Comparison of ENCODE assay signal across 8 mouse cellular contexts in the genomic region with DNA sequence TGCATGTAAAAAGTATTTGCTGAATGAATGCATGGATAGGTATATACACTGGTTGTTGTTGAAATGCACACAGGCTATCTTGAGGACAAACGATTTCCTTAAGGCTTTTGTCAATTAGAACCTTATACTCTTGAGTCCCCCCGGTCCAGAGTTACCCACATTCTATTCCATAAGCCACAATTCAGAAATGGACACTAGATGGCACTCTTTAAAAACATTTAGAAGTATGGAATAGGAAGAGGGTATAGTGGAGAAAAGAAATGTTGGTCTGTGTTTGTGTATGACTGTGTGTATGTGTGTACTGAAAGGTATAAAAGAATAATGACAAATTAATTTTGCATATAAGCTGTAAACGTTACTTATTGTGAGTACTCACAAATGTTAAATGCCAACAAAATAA. TPM values are rescaled to one million over a fixed set of nuclear protein-coding genes. Genes with fewer than 3 reads are reported as not detected.
DNase-seq lines count a peak whose midpoint lies in the region; ATAC-seq and TF ChIP-seq lines count a peak whose summit lies in the region.

No protein-coding gene starts in this region.

- 62% methylated on average over 3 of the region's 3 CpGs for WGBS in midbrain, postnatal 0 days

- H3K36me3 ChIP-seq in midbrain, postnatal 0 days (ENCODE audit: insufficient read depth, low read length), result peaks cover 17% of the 10 kb centered on the region

- H3K4me3 ChIP-seq in midbrain, postnatal 0 days (ENCODE audit: low read depth, low read length), result no peak overlapping the region

- H3K4me1 ChIP-seq in midbrain, postnatal 0 days (ENCODE audit: insufficient read depth, low read length), result peaks cover 4% of the 10 kb centered on the region; the same call in 1 of the 2 replicates

- no peaks in the 10 kb centered on the region for H3K27me3 ChIP-seq in midbrain, postnatal 0 days (ENCODE audit: insufficient read depth, low read length)

- peak; percentile 77 for TF ChIP-seq CTCF in midbrain, postnatal 0 days (IDR thresholded peaks at IDR 0.05)

- H3K9me3 ChIP-seq in midbrain, postnatal 0 days (ENCODE audit: low read length), result no peaks in the 10 kb centered on the region

- no peak overlapping the region for H3K9ac ChIP-seq in midbrain, postnatal 0 days (replicated peaks; ENCODE audit: low read length, poor library complexity, severe bottlenecking)

- ATAC-seq in cerebellum, adult (ENCODE audit: insufficient number of reproducible peaks, low FRiP score, low TSS enrichment), result peak; percentile 70
- peak; percentile 69 for ATAC-seq in midbrain, postnatal 0 days (ENCODE audit: low FRiP score)

- H3K4me2 ChIP-seq in midbrain, postnatal 0 days (ENCODE audit: low read depth, low read length, poor library complexity, severe bottlenecking), result no peak overlapping the region

- no peak for DNase-seq in cerebellum, adult 11 months
- peak; percentile 62 for DNase-seq in thymus, postnatal 0 days (ENCODE audit: low spot score)
- no peak for DNase-seq in thymus, postnatal 4 days
- peak; percentile 79 for DNase-seq in induced T-regulatory cell, adult 2 months (ENCODE audit: low read depth)
- DNase-seq in midbrain, postnatal 0 days (ENCODE audit: low spot score), result peak; percentile 74
- DNase-seq in urinary bladder, postnatal 4 days (ENCODE audit: low spot score in 2 of 2), result no peak
- no peak for DNase-seq in cerebellum, adult 8-10 months

- H3K27ac ChIP-seq in midbrain, postnatal 0 days (ENCODE audit: low read depth, low read length), result no peak overlapping the region

RNA-seq across cellular contexts. Expression of gene Ints12, which starts 5.8 kb away (rescaled TPM):
- polyA plus RNA-seq in thymus, postnatal 0 days (2015; fragmentation: Nextera tagmentation; extraction: Ambion mirVana), result 24.1 TPM in 2 replicates
- 9.0 and 15.4 TPM in 2 replicates for total RNA-seq in midbrain, postnatal 0 days (2014; rRNA removed)
- polyA plus RNA-seq in midbrain, postnatal 0 days (2015; fragmentation: Nextera tagmentation; extraction: Ambion mirVana), result 11.3 and 12.0 TPM in 2 replicates

RNA-seq across cellular contexts. Expression of gene Gstcd, which starts 6.0 kb away (rescaled TPM):
- polyA plus RNA-seq in thymus, postnatal 0 days (2015; fragmentation: Nextera tagmentation; extraction: Ambion mirVana), result 5.8 and 8.4 TPM in 2 replicates
- total RNA-seq in midbrain, postnatal 0 days (2014; rRNA removed), result 10.8 and 15.3 TPM in 2 replicates
- 1.5 and 2.6 TPM in 2 replicates for polyA plus RNA-seq in midbrain, postnatal 0 days (2015; fragmentation: Nextera tagmentation; extraction: Ambion mirVana)

Comparison
In these comparisons a context has a peak if more than half of its experiments do, and no peak if none do; other contexts are left out.
1. DNase-seq: peak in thymus, postnatal 0 days (single experiment), induced T-regulatory cell, adult 2 months (single experiment) and midbrain, postnatal 0 days (single experiment); none in cerebellum, adult 11 months (single experiment), thymus, postnatal 4 days (single experiment), urinary bladder, postnatal 4 days (0 of 2) and cerebellum, adult 8-10 months (single experiment).